Mouse (Mus musculus) kidney, embryonic 16.5 days (tissue): Measurements from ENCODE around the gene Col5a1. TPM values are rescaled to one million over a fixed set of nuclear protein-coding genes. Genes with fewer than 3 reads are reported as not detected.

Source experiments
- ATAC-seq: fragments of 200-750 bp; cut with Nextera tagmentation; 2 replicates; pipeline ENCODE4 v1.8.0; 2017; ENCODE audit warnings: moderate TSS enrichment; ENCODE audit not compliant: low FRiP score, low TSS enrichment
- H3K27ac ChIP-seq: fragments of 300-500 bp; sonication (generic); 2 replicates; pipeline ENCODE4 v1.5.1; 2014; ENCODE audit warnings: low read length
- H3K27me3 ChIP-seq: fragments of 300-500 bp; sonication (generic); 2 replicates; pipeline ENCODE4 v1.6.1; 2014; ENCODE audit warnings: low read length, control low read depth, mixed read lengths; ENCODE audit not compliant: insufficient read depth
- H3K36me3 ChIP-seq: fragments of 300-500 bp; sonication (generic); 2 replicates; pipeline ENCODE4 v1.6.1; 2014; ENCODE audit warnings: low read length, control low read depth, mixed read lengths; ENCODE audit not compliant: insufficient read depth
- H3K4me1 ChIP-seq: fragments of 300-500 bp; sonication (generic); 2 replicates; pipeline ENCODE4 v1.6.1; 2014; ENCODE audit warnings: low read length, control low read depth, mixed read lengths; ENCODE audit not compliant: insufficient read depth
- H3K4me2 ChIP-seq: fragments of 300-500 bp; sonication (generic); replicated peaks from 2 replicates; pipeline ENCODE4 v1.6.1; 2014; ENCODE audit warnings: low read depth, low read length
- H3K4me3 ChIP-seq: fragments of 300-500 bp; sonication (generic); 2 replicates; pipeline ENCODE4 v1.5.1; 2014; ENCODE audit warnings: mild to moderate bottlenecking, low read length
- H3K9ac ChIP-seq: fragments of 300-500 bp; sonication (generic); replicated peaks from 2 replicates; pipeline ENCODE4 v1.6.1; 2014; ENCODE audit warnings: low read length
- H3K9me3 ChIP-seq: fragments of 300-500 bp; sonication (generic); 2 replicates; pipeline ENCODE4 v1.6.1; 2016; ENCODE audit warnings: low read length, control low read depth
- WGBS: fragments of 180-500 bp; shearing (Covaris S2); extraction: QIAGEN DNeasy Blood & Tissue Kit; methylation state at CpG from one replicate; pipeline ENCODE4 v1.1.7; 2014; 5-methylcytosine and 5-hydroxymethylcytosine counted together
- polyA plus RNA-seq: library from polyadenylated mRNA; unstranded; fragments of >200 nt; fragmentation: Nextera tagmentation; extraction: Ambion mirVana; gene quantifications from 2 replicates; pipeline ENCODE4 v1.2.1, GENCODE M21; 2015

The Col5a1 gene
- polyA plus RNA-seq: 50.1 and 55.8 TPM in 2 replicates

GRCm38 (mm10) chr2:27886148-27886551 is at the start of gene Col5a1:
Gene Col5a1, plus strand, starts transcription at chr2:27886425.
- peaks cover 41% of the 10 kb centered on the region for H3K4me1 ChIP-seq
- H3K9ac ChIP-seq: peak within 1 kb of the TSS; percentile 72
- under 1% methylated on average over 35 of the region's 45 CpGs for WGBS
- H3K27me3 ChIP-seq: peaks cover 6% of the 10 kb centered on the region; the same call in 1 of the 2 replicates
- H3K4me3 ChIP-seq: peak within 1 kb of the TSS; percentile 57
- no peaks in the 10 kb centered on the region for H3K36me3 ChIP-seq
- H3K9me3 ChIP-seq: no peaks in the 10 kb centered on the region
- H3K4me2 ChIP-seq: peak within 1 kb of the TSS; percentile 94
- peak within 1 kb of the TSS; percentile 86 for H3K27ac ChIP-seq
- peak; percentile 91 for ATAC-seq

- Histone ChIP-seq H3K27me3 (no peaks in the 10 kb centered on the region), H3K4me2 (no peak overlapping the region), H3K27ac (no peak overlapping the region), H3K4me3 (no peak overlapping the region), H3K9me3 (no peaks in the 10 kb centered on the region), H3K36me3 (no peaks in the 10 kb centered on the region), H3K9ac (no peak overlapping the region), H3K4me1 (0 out of 2 replicates have a peak, but pooled peaks cover 3% of the 10 kb centered on the region)
- WGBS: 83% methylated on average over 9 of the region's 9 CpGs
- ATAC-seq: no peak
Measured at GRCm38 (mm10) chr2:27838112-27838511, 48.1 kb upstream of the Col5a1 start.

- Histone ChIP-seq H3K27me3 (no peaks in the 10 kb centered on the region), H3K9me3 (no peaks in the 10 kb centered on the region), H3K27ac (no peak overlapping the region), H3K9ac (no peak overlapping the region), H3K4me3 (no peak overlapping the region), H3K4me2 (no peak overlapping the region), H3K4me1 (0 out of 2 replicates have a peak, but pooled peaks cover 1% of the 10 kb centered on the region), H3K36me3 (no peaks in the 10 kb centered on the region)
- 49% methylated on average over 3 of the region's 3 CpGs for WGBS
- ATAC-seq: no peak
Measured at GRCm38 (mm10) chr2:27840890-27841289, 45.3 kb upstream of the Col5a1 start.

GRCm38 (mm10) chr2:27842893-27843292 is 43.3 kb upstream of the Col5a1 start:
- H3K4me3 ChIP-seq: no peak overlapping the region
- H3K27ac ChIP-seq: no peak overlapping the region
- WGBS: 55% methylated on average over 13 of the region's 13 CpGs
- H3K4me2 ChIP-seq: no peak overlapping the region
- H3K9ac ChIP-seq: no peak overlapping the region
- ATAC-seq: no peak
- H3K36me3 ChIP-seq: no peaks in the 10 kb centered on the region
- no peaks in the 10 kb centered on the region for H3K27me3 ChIP-seq
- no peaks in the 10 kb centered on the region for H3K9me3 ChIP-seq
- H3K4me1 ChIP-seq: no peaks in the 10 kb centered on the region

- no peaks in the 10 kb centered on the region for H3K9me3 ChIP-seq
- ATAC-seq: no peak
- WGBS: 86% methylated on average over 4 of the region's 4 CpGs
Measured at GRCm38 (mm10) chr2:27844885-27845284, 41.3 kb upstream of the Col5a1 start.

GRCm38 (mm10) chr2:27847001-27847400 is 39.2 kb upstream of the Col5a1 start:
- Histone ChIP-seq H3K9ac (no peak overlapping the region), H3K4me1 (peaks cover 5% of the 10 kb centered on the region; the same call in 1 of the 2 replicates), H3K4me2 (no peak overlapping the region), H3K27me3 (no peaks in the 10 kb centered on the region), H3K36me3 (no peaks in the 10 kb centered on the region), H3K27ac (0 out of 2 replicates have a peak overlapping the region, but pooled peaks have one; percentile 15), H3K9me3 (no peaks in the 10 kb centered on the region), H3K4me3 (no peak overlapping the region)
- no peak for ATAC-seq
- WGBS: 62% methylated on average over 5 of the region's 5 CpGs

More at GRCm38 (mm10) chr2:27844885-27845284, 41.3 kb upstream of the Col5a1 start:
- H3K4me2 ChIP-seq: no peak overlapping the region
- H3K27ac ChIP-seq: no peak overlapping the region
- H3K9ac ChIP-seq: no peak overlapping the region
- no peak overlapping the region for H3K4me3 ChIP-seq
- no peaks in the 10 kb centered on the region for H3K27me3 ChIP-seq
- no peaks in the 10 kb centered on the region for H3K36me3 ChIP-seq
- H3K4me1 ChIP-seq: peaks cover 5% of the 10 kb centered on the region; the same call in 1 of the 2 replicates

GRCm38 (mm10) chr2:27847851-27848435 is 38.3 kb upstream of the Col5a1 start:
- Histone ChIP-seq H3K9me3 (no peaks in the 10 kb centered on the region), H3K4me2 (no peak overlapping the region), H3K4me1 (peaks cover 5% of the 10 kb centered on the region; the same call in 1 of the 2 replicates), H3K9ac (no peak overlapping the region), H3K27me3 (no peaks in the 10 kb centered on the region), H3K36me3 (no peaks in the 10 kb centered on the region), H3K4me3 (no peak overlapping the region), H3K27ac (peak overlapping the region; percentile 67)
- WGBS: 61% methylated on average over 7 of the region's 7 CpGs
- no peak for ATAC-seq

GRCm38 (mm10) chr2:27848466-27848865 is 37.8 kb upstream of the Col5a1 start:
- Histone ChIP-seq H3K9ac (no peak overlapping the region), H3K4me1 (peaks cover 5% of the 10 kb centered on the region; the same call in 1 of the 2 replicates), H3K4me3 (no peak overlapping the region), H3K9me3 (no peaks in the 10 kb centered on the region), H3K4me2 (no peak overlapping the region), H3K36me3 (no peaks in the 10 kb centered on the region), H3K27ac (peak overlapping the region; percentile 67), H3K27me3 (no peaks in the 10 kb centered on the region)
- ATAC-seq: peak; percentile 82
- WGBS: 60% methylated on average over 5 of the region's 5 CpGs

GRCm38 (mm10) chr2:27858348-27858903 is 27.8 kb upstream of the Col5a1 start:
- no peaks in the 10 kb centered on the region for H3K36me3 ChIP-seq
- WGBS: 27% methylated on average over 9 of the region's 9 CpGs
- no peak overlapping the region for H3K27ac ChIP-seq
- no peaks in the 10 kb centered on the region for H3K9me3 ChIP-seq
- H3K9ac ChIP-seq: no peak overlapping the region
- ATAC-seq: peak; percentile 67; the same call in 1 of the 2 replicates
- H3K4me3 ChIP-seq: no peak overlapping the region
- peaks cover 7% of the 10 kb centered on the region for H3K4me1 ChIP-seq
- no peaks in the 10 kb centered on the region for H3K27me3 ChIP-seq
- H3K4me2 ChIP-seq: no peak overlapping the region

GRCm38 (mm10) chr2:27861576-27862238 is 24.5 kb upstream of the Col5a1 start:
- H3K9ac ChIP-seq: no peak overlapping the region
- no peaks in the 10 kb centered on the region for H3K9me3 ChIP-seq
- H3K4me3 ChIP-seq: no peak overlapping the region
- H3K4me2 ChIP-seq: no peak overlapping the region
- H3K27me3 ChIP-seq: no peaks in the 10 kb centered on the region
- no peaks in the 10 kb centered on the region for H3K36me3 ChIP-seq
- WGBS: 74% methylated on average over 9 of the region's 9 CpGs
- peaks cover 7% of the 10 kb centered on the region for H3K4me1 ChIP-seq
- no peak overlapping the region for H3K27ac ChIP-seq
- ATAC-seq: no peak
